Mouse (Mus musculus) granulocyte monocyte progenitor cell, adult 5-6 weeks (primary cell): ENCODE measurements around the gene Lgi1. TPM values are rescaled to one million over a fixed set of nuclear protein-coding genes. Genes with fewer than 3 reads are reported as not detected.

Source experiments
- ATAC-seq: replicated peaks from 2 replicates; pipeline ENCODE4 v1.8.0; 2016; ENCODE audit warnings: mild to moderate bottlenecking, moderate TSS enrichment, inconsistent platforms; ENCODE audit not compliant: poor library complexity, severe bottlenecking
- total RNA-seq, 2 experiments: library from RNA; stranded (forward) in 1 of 2; stranded (reverse) in 1 of 2; fragments of 200-712, 200-1000 nt in 1 of 2; fragments of >200 nt in 1 of 2; fragmentation: Nextera tagmentation in 1 of 2; gene quantifications; 2 replicates each; pipeline ENCODE4 v1.2.3; 2014 to 2017

Gene Lgi1
- total RNA-seq, 2 experiments from 2014 or later: not detected

DNA sequence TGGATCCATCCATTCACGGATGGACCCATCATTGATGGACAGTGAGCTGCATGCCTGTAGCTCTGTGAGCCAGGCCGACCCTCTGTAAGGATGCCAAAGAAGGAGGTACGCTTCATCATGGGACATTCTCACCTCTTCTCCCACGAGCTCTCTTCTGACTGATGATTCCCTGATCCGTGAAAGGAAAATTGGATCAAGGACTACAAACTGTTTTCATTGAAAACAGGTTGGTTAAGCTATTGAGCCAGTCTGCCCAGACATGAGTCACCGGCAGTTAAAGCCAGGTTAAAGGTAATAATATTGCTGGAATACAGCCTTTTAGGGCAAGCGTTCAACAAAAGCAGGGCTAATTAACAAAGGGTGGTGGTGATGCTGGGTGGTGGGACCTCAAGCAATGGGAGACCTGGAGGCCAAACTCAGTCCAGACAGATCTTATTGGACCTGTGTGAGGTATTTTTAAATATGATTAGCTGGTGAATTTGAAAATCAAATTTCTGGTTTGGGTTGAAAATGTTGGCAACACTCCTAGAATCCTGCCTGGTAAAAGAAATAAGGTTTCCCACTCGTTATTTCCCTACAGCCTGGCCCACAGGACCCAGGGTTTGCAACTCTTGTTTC lies 92.0 kb downstream of the Lgi1 start:
- no peak for ATAC-seq

DNA sequence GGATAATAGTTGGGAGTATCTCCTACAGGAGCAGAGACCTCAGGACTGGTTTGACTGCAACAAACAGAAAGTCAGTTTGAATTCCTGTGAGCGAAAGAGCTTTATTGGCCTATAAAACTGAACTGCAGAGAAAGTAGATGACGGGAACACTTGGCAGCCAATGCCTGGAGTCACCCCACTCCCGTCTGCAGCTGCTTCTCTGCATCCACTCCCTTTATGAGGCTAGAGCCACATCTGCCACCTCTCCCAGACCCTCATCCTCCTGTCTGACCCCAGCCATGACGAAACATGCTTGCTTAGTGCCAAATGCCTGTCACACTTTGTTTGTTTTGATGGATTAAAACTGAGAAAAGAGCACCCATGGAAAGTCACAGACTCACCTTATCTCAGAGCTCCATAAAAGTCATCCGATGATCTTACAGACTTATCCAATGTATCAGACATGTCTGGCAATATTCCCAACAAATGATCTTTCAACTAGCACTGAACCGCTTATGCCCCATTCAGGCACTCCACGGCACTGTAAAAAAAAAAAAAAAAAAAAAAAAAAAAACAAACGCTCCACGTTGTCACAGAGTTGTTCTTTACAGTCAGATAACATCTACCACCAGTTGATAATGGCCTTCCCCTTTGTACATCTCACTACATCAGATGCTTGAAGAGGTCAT lies 93.8 kb downstream of the Lgi1 start:
- no peak for ATAC-seq

DNA sequence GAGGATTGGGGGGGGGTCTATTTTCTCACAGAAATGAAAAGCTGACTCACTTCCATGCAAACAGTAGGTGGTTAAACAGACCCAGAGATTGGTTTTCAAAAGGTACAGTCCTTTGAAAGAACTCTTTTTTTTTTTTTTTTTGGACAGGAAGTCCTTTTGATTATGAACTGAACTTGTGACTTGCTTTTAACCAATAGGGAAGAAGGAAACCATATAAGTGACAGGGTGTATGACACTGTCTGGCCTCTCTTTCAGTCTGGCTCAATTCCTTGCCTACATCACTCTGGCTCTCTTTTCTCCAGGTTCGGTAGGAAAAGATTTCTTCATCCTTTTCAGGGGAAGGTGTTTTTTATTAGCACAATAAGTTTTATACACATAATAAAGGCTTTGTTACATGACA lies 95.0 kb downstream of the Lgi1 start:
- ATAC-seq: no peak

Other genes starting within 250 kb of the Lgi1 start
- 2.3 and 6.7 TPM in 2 replicates for gene Myof, start 221.0 kb upstream of the Lgi1 start, total RNA-seq (2014; fragmentation: Nextera tagmentation)
- 1.0 and 1.1 TPM in 2 replicates for gene Myof, start 221.0 kb upstream of the Lgi1 start, total RNA-seq (2017)
- gene Cep55, start 209.5 kb upstream of the Lgi1 start, total RNA-seq (2014; fragmentation: Nextera tagmentation): 16.1 and 21.4 TPM in 2 replicates
- 57.7 and 60.0 TPM in 2 replicates for gene Cep55, start 209.5 kb upstream of the Lgi1 start, total RNA-seq (2017)
- gene Ffar4, start 167.5 kb upstream of the Lgi1 start, total RNA-seq (2014; fragmentation: Nextera tagmentation): not detected in 2 replicates
- gene Ffar4, start 167.5 kb upstream of the Lgi1 start, total RNA-seq (2017): 0.47 TPM in 1 of 2 replicates, not detected in the other
- not detected in 2 replicates for gene Rbp4, start 139.3 kb upstream of the Lgi1 start, total RNA-seq (2014; fragmentation: Nextera tagmentation)
- gene Rbp4, start 139.3 kb upstream of the Lgi1 start, total RNA-seq (2017): not detected in 2 replicates
- gene Pde6c, start 131.8 kb upstream of the Lgi1 start, total RNA-seq (2014; fragmentation: Nextera tagmentation): not detected in 2 replicates
- not detected in 2 replicates for gene Pde6c, start 131.8 kb upstream of the Lgi1 start, total RNA-seq (2017)
- gene Fra10ac1, start 40.4 kb upstream of the Lgi1 start, total RNA-seq (2014; fragmentation: Nextera tagmentation): 23.0 and 36.0 TPM in 2 replicates
- gene Fra10ac1, start 40.4 kb upstream of the Lgi1 start, total RNA-seq (2017): 41.0 and 45.0 TPM in 2 replicates
- 12.1 and 14.0 TPM in 2 replicates for gene Slc35g1, start 131.4 kb downstream of the Lgi1 start, total RNA-seq (2014; fragmentation: Nextera tagmentation)
- 7.9 and 13.2 TPM in 2 replicates for gene Slc35g1, start 131.4 kb downstream of the Lgi1 start, total RNA-seq (2017)
- not detected in 2 replicates for gene Plce1, start 216.6 kb downstream of the Lgi1 start, total RNA-seq (2014; fragmentation: Nextera tagmentation)
- gene Plce1, start 216.6 kb downstream of the Lgi1 start, total RNA-seq (2017): not detected in 2 replicates